Mouse (Mus musculus) ES-Bruce4 (cell line): ENCODE data around the gene Arhgap20. TPM values are rescaled to one million over a fixed set of nuclear protein-coding genes. Genes with fewer than 3 reads are reported as not detected.

Experiments
- H3K27ac ChIP-seq: 2 replicates; pipeline ENCODE4 v1.5.1; 2012; ENCODE audit warnings: low read length, inconsistent platforms; ENCODE audit not compliant: insufficient read depth
- H3K27me3 ChIP-seq: 2 replicates; pipeline ENCODE4 v1.6.1; 2012; ENCODE audit warnings: mild to moderate bottlenecking, low read length, inconsistent platforms; ENCODE audit not compliant: control insufficient read depth, poor library complexity, insufficient read depth, severe bottlenecking
- H3K36me3 ChIP-seq: 2 replicates; pipeline ENCODE4 v1.6.1; 2012; ENCODE audit warnings: inconsistent platforms, mild to moderate bottlenecking, low read length, moderate library complexity; ENCODE audit not compliant: control insufficient read depth, poor library complexity, insufficient read depth, severe bottlenecking
- H3K4me1 ChIP-seq: one replicate; pipeline ENCODE4 v1.8.1; 2011; ENCODE audit warnings: low read length; ENCODE audit not compliant: control insufficient read depth, insufficient read depth
- H3K4me3 ChIP-seq: 2 replicates; pipeline ENCODE4 v1.5.1; 2011; ENCODE audit warnings: low read depth, mild to moderate bottlenecking, low read length
- H3K9ac ChIP-seq: 2 replicates; pipeline ENCODE4 v1.6.1; 2012; ENCODE audit warnings: low read depth, mild to moderate bottlenecking, inconsistent platforms; ENCODE audit not compliant: poor library complexity, severe bottlenecking
- H3K9me3 ChIP-seq: replicated peaks from 2 replicates; pipeline ENCODE4 v1.6.1; 2012; ENCODE audit warnings: mild to moderate bottlenecking, low read length, inconsistent platforms; ENCODE audit not compliant: control insufficient read depth, poor library complexity, insufficient read depth, severe bottlenecking
- CTCF ChIP-seq: IDR thresholded peaks from one replicate; pipeline ENCODE4 v1.8.1; 2011; ENCODE audit warnings: low read depth, low read length
- EP300 ChIP-seq: IDR thresholded peaks from 2 replicates; pipeline ENCODE4 v1.6.1; 2011; ENCODE audit warnings: low read depth, low read length; ENCODE audit not compliant: insufficient read depth
- POLR2A ChIP-seq: IDR thresholded peaks from one replicate; pipeline ENCODE4 v1.8.1; 2011; ENCODE audit warnings: low read length; ENCODE audit not compliant: insufficient read depth
- polyA plus RNA-seq: library from polyadenylated mRNA; stranded (reverse); fragments of >200 nt; gene quantifications from 2 replicates; pipeline ENCODE4 v1.2.4, GENCODE M21; 2011; ENCODE audit warnings: low read depth; ENCODE audit not compliant: missing spikeins, insufficient read depth, insufficient read length

The Arhgap20 gene
- polyA plus RNA-seq, 1 experiment: 0.61 TPM

DNA sequence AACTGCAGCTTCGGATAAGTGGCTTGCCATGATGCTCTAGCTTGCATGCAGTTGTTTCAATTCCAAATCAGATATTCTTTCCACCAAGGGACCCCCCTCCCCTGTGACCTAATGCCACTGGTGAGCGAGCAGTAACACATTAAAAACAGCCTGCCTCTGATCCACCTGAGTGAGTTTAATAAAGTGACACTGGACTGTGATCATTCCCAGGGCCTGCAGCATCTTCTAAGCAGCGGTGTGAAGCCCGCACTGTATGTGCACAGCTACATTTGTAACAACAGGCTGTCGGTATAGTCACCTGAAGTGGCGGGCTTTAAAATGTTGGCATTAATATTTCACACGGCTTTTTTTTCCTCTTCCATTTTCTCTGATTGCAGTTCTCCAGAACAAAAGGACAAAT is 59.4 kb downstream of the Arhgap20 start:
- Histone ChIP-seq H3K9me3 (no peaks in the 10 kb centered on the region), H3K9ac (no peak overlapping the region), H3K4me3 (no peak overlapping the region), H3K27me3 (no peaks in the 10 kb centered on the region), H3K4me1 (no peaks in the 10 kb centered on the region), H3K36me3 (no peaks in the 10 kb centered on the region), H3K27ac (no peak overlapping the region)
- no peak for TF ChIP-seq CTCF
- TF ChIP-seq EP300: no peak
- no peak for TF ChIP-seq POLR2A

- Histone ChIP-seq H3K4me1 (no peaks in the 10 kb centered on the region), H3K27ac (no peak overlapping the region), H3K4me3 (no peak overlapping the region), H3K9me3 (no peaks in the 10 kb centered on the region), H3K36me3 (no peaks in the 10 kb centered on the region), H3K27me3 (no peaks in the 10 kb centered on the region), H3K9ac (no peak overlapping the region)
- TF ChIP-seq POLR2A: no peak
- TF ChIP-seq EP300: no peak
- no peak for TF ChIP-seq CTCF
Measured at GRCm38 (mm10) chr9:51831596-51831995, 66.5 kb downstream of the Arhgap20 start.

DNA sequence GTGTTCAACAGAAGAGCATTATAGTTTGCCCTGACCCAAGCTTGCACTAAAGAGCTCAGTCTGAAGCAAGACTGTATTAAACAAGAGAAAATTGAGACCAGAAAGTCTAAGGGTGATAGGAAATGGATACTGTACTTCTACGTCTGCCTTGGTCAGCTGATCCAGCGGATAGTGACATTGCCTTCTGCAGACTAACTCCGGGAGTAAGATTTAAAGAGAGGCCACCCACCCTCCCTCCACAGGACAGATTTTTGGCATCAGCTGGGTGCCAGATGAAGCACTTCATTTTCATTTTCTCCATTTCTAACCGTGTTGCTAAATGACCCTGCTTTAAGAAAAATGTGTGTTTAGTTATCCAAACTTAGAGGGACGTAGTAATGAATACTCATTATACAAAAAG is 67.2 kb downstream of the Arhgap20 start:
- no peak overlapping the region for H3K4me3 ChIP-seq
- no peaks in the 10 kb centered on the region for H3K9me3 ChIP-seq
- H3K4me1 ChIP-seq: no peaks in the 10 kb centered on the region
- no peak overlapping the region for H3K27ac ChIP-seq
- no peaks in the 10 kb centered on the region for H3K27me3 ChIP-seq
- TF ChIP-seq CTCF: no peak
- no peak for TF ChIP-seq POLR2A
- TF ChIP-seq EP300: no peak
- no peaks in the 10 kb centered on the region for H3K36me3 ChIP-seq
- H3K9ac ChIP-seq: no peak overlapping the region

GRCm38 (mm10) chr9:51837716-51838115 is 72.6 kb downstream of the Arhgap20 start:
- no peaks in the 10 kb centered on the region for H3K9me3 ChIP-seq
- no peak for TF ChIP-seq EP300
- TF ChIP-seq POLR2A: no peak
- no peak for TF ChIP-seq CTCF
- H3K4me3 ChIP-seq: no peak overlapping the region
- no peaks in the 10 kb centered on the region for H3K36me3 ChIP-seq
- no peaks in the 10 kb centered on the region for H3K4me1 ChIP-seq
- H3K27ac ChIP-seq: no peak overlapping the region
- H3K9ac ChIP-seq: no peak overlapping the region
- no peaks in the 10 kb centered on the region for H3K27me3 ChIP-seq

- H3K36me3 ChIP-seq: no peaks in the 10 kb centered on the region
- H3K27ac ChIP-seq: no peak overlapping the region
- TF ChIP-seq EP300: no peak
- no peak for TF ChIP-seq CTCF
- no peak for TF ChIP-seq POLR2A
- H3K4me1 ChIP-seq: no peaks in the 10 kb centered on the region
- H3K9ac ChIP-seq: no peak overlapping the region
- H3K4me3 ChIP-seq: no peak overlapping the region
- no peaks in the 10 kb centered on the region for H3K27me3 ChIP-seq
- H3K9me3 ChIP-seq: no peaks in the 10 kb centered on the region; the same call in 1 of the 2 replicates
Measured at GRCm38 (mm10) chr9:51843216-51843615, 78.1 kb downstream of the Arhgap20 start.

DNA sequence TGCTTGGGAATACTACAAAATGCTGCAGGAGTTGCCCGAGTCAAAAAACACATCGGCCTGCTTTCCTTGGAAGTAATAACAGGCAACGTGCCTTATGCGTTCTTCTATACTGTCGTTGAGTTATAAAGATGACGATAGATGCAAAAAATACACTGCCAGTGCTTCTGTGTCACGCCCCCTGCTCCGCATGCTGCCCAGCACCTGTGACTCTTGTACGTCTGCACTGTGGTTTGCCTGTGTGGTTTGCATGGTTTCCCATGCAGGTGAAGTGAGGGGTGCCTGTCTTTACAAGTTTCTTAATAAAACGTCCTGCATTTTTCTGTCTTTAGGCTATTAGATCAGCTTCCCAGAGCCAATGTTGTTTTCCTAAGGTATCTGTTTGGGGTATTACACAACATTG is 80.7 kb downstream of the Arhgap20 start:
- no peaks in the 10 kb centered on the region; the same call in 1 of the 2 replicates for H3K9me3 ChIP-seq
- H3K4me1 ChIP-seq: no peaks in the 10 kb centered on the region
- H3K9ac ChIP-seq: no peak overlapping the region
- TF ChIP-seq EP300 (no peak), CTCF (no peak), POLR2A (no peak)
- no peak overlapping the region for H3K27ac ChIP-seq
- H3K27me3 ChIP-seq: no peaks in the 10 kb centered on the region
- no peaks in the 10 kb centered on the region for H3K36me3 ChIP-seq
- no peak overlapping the region for H3K4me3 ChIP-seq
